Mouse (Mus musculus): Measurements from ENCODE around the gene Elovl5.

Gene Elovl5

GRCm38 (mm10) chr9:77954981-77955380, 37.8 kb downstream of the Elovl5 start:
- no peak for DNase-seq (ENCODE audit: low spot score)

DNA sequence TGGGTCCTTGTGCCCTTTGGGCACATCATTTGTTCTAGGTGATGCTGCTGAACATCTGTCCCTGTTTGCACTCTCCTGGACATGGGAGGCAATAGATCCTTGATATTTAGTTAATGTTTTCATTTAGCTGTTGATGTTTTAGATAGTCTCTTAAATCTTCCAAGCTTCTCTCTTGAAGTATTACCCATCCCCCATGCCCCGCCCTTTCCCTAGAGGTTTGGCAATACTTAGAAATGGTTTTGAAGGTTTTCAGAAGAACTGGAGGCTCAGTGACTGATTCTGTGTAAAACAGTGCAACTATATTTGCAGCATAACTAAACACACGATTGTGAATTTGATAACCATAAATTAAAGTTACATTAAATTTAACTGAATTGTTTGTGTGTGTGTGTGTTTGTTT, 38.3 kb downstream of the Elovl5 start:
- DNase-seq (ENCODE audit: low spot score): peak; percentile 34

DNA sequence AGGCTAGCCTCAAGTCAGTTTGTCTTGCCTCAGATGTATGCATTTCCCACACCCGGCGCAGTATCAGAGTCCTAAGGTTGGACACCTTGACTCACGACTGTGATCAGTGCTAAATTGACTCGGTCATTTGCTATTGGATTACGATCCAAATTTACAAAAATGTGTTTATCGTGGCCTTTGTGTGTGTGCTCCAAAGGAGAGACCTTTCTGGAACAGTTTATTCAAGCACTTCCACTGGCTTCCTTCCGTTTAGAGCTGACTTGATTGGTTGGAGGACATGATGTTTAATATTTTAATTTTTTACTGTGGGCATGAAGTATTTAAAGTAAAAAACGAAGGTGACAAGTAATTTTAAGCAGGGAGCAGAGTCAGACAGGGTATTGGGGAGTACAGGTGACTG, 38.8 kb downstream of the Elovl5 start:
- DNase-seq (ENCODE audit: low spot score): no peak

DNA sequence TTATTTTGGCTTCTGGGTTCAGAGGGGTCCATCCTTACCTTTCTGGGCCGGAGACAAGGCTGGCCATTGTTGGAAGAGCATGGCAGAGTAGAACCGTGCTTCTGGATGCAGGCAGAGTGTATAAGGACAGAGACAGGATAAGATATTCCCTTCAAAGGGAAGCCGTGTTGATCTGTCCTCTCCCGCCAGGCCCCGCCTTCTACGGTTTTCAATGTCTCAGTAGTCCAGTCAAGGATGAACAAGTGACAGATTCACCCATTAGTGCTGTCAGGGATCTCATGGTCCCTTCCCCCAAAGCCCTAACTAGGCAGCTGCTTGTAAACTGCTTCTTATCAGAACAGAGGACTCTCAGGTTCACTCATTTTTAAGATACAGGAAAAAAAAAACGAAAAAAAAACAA, 41.2 kb downstream of the Elovl5 start:
- DNase-seq (ENCODE audit: low spot score): no peak

GRCm38 (mm10) chr9:77959759-77960158, 42.6 kb downstream of the Elovl5 start:
- no peak for DNase-seq (ENCODE audit: low spot score)

DNA sequence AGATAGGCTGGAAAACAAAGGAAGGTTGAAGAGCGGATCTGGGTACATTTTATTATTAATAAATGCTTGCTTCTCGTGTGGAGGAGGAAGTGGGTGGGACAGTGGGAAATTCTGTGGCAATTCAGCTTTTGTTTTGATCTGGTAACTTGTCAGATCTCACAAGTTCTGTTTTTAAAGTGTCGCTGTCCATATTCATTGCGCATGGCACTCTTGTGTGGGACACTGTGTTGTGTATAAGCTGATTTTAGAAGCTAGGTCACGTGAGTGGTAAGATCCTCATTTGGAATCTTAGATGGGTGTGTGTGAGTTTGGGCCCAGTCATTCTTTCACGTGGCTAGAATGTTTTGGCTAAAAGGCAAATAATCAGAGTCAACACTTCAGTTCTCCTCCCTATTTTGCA, 44.2 kb downstream of the Elovl5 start:
- no peak for DNase-seq (ENCODE audit: low spot score)

GRCm38 (mm10) chr9:77964084-77964483, 46.9 kb downstream of the Elovl5 start:
- DNase-seq (ENCODE audit: low spot score): no peak

DNA sequence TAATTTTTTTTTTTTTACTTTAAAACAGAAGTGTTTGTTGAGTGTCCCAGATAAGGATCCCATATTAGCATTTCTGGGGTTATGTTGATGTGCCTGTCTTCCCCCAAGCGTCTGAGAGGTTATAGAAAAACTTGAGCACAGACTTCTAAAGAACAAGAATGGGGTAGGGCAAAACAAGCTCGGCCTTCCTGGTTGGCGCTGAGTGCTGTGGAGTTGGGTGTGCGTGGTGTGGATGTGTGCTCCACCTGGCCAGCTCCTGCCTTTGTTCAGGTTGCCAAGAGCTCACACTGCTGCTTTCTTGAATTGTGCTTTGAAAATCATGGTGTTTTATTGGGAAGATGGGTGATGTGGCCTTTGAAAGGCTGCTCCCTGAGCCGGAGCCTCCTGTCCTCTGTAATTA, 48.1 kb downstream of the Elovl5 start:
- DNase-seq (ENCODE audit: low spot score): no peak

- DNase-seq (ENCODE audit: low spot score): no peak
Observed at GRCm38 (mm10) chr9:77965768-77966552, 48.8 kb downstream of the Elovl5 start.

DNA sequence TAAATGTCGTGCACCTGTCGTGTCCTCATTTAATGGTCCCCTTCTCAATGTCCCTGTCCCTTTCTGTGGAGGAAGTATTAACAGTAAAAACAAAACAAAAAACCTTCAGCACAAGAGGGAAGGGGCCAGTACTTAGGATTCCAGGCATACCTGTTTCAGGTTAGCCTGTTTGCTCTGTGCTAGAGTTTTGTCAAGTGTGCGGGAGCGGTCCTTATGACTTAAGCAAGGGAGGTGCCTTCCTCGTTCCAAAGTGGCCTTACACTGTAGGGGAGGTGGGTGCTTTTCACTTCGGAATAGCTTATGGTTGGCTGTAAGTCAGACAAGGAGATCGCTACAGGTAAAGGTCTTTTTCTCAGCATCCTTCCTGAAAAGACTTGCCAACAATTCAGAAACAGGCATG, 49.7 kb downstream of the Elovl5 start:
- DNase-seq (ENCODE audit: low spot score): no peak

- DNase-seq (ENCODE audit: low spot score): no peak
Observed at GRCm38 (mm10) chr9:77967584-77968163, 50.5 kb downstream of the Elovl5 start.

DNA sequence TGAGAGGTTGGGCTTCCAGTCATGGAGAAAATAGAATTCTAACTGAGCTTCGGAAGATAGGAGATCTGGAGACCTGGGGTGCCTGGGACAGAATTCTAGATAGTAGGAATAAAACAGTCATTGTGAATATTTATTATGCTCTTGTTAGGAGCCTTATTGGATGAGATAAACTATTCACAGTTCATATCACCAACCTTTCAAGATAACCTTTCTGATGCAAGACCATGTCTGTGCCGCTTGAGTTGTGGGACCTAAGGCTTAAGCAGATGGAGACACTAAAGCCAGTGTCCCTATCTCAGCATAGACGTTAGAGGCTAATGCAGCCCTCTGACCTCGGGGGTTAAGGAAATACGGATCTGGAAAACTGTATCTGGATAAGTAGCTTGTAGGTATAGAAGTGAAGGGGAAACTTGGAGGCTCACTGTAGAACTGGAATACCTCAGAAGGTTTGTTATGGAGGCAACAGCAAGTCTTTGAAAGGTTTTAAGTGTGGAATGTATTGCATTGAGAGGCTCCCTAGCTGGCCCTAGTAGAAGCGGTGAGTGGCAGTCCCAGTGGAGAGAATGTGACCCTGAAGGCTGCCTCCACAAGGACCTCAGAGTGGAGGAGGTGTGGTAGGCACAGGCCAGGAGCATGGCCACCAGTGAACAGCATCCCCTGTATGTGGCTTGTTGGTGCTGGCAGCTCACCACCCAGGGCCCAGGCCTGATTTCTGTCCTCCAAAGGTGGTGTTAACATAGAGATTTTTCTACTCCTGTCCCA, 52.2 kb downstream of the Elovl5 start:
- no peak for DNase-seq (ENCODE audit: low spot score)

DNA sequence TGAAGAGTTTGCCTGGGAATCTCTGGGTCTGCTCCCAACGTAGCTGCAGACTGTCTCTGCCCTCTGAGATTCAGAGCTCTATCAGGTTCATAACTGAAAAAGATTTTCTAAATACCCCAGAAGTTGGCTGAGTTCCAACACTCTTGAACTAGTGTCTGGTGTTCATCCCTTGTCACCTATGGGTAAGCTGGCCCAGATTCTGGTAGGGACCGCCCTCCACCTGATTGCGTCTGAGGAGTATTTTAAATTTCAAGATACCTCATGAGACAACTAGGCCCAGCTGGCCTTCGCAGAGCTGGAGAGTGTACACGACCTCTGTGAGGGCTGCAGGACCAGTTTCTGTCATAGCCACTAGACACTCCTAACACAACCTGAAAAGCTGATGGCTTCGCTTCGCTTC, 61.8 kb downstream of the Elovl5 start:
- DNase-seq (ENCODE audit: low spot score): no peak

- no peak for DNase-seq (ENCODE audit: low spot score)
Observed at GRCm38 (mm10) chr9:77982616-77983015, 65.5 kb downstream of the Elovl5 start.

DNA sequence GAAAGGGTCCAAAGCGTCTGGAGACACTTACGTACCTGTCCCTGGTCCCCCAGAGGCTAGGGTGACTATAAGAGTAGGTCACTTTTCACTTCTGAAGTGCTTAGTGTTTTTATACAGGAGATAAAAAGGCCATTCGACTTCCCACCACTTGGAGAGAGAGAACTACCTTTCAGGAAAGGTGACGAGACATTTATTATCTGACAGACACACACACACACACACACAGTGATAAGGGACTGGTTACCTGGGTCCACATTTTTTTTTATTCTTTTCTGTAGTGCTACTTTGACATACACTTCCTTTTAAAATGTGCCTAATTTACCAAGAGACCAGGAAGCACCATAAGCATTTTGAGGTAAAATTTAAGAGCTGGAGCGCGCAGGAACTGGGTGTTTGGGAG, 66.4 kb downstream of the Elovl5 start:
- DNase-seq (ENCODE audit: low spot score): no peak

- DNase-seq (ENCODE audit: low spot score): no peak
Observed at GRCm38 (mm10) chr9:77986153-77986795, 69.1 kb downstream of the Elovl5 start.

DNA sequence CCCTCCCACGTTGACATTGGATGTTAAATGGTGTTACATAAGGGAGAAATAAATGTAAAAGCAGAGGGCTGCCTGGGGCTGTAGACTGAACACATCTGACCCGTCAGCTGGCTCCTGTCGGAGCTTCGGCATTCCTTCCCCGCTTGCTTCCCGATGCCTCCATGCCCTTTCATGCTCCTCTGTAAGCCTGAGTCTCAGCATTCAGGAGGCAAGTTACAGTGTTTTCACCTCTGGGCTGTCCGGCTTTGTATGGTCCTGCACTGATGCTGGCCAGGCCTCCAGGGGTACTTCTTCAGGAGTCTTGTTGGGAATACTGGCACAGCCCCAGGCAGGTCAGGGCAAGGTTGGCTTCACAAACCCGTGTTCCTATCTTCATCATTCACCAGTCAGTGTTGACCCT, 72.5 kb downstream of the Elovl5 start:
- DNase-seq (ENCODE audit: low spot score): no peak

GRCm38 (mm10) chr9:77990278-77990677, 73.1 kb downstream of the Elovl5 start:
- no peak for DNase-seq (ENCODE audit: low spot score)

DNA sequence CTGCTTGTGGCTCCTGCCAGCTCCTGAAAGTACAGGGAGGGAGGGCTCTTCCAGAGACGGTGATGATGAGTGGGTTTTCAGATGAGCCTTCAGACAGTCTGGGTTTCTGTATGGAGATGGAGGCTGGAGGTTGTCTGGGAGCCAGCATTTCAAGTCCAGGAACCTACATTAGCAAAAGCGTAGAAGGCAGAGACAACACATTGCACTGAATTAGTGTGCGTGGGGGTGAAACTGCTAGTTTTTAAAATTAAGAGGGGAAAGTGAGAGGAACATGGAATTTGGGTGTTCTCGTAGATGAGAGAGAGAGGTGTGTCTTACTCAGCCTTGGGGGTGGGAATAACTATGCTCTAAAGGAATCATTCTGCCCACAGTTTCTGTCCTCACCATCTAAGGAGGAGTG, 74.5 kb downstream of the Elovl5 start:
- DNase-seq (ENCODE audit: low spot score): no peak

- DNase-seq (ENCODE audit: low spot score): no peak
Observed at GRCm38 (mm10) chr9:77992276-77992675, 75.1 kb downstream of the Elovl5 start.

- DNase-seq (ENCODE audit: low spot score): peak; percentile 40
Observed at GRCm38 (mm10) chr9:77993101-77993500, 75.9 kb downstream of the Elovl5 start.

GRCm38 (mm10) chr9:77993538-77994255, 76.5 kb downstream of the Elovl5 start:
- peak; percentile 65 for DNase-seq (ENCODE audit: low spot score)

Data from c-Kit-positive CD71-positive TER-119-positive erythroid progenitor cells, embryonic 14.5 days (primary cell).